Mouse (Mus musculus) spleen, adult 2 months (tissue): ENCODE data around the gene Scarf1.

ENCODE experiments used
- CTCF ChIP-seq: fragments of 200-500 bp; IDR thresholded peaks from 2 replicates; pipeline ENCODE4 v1.5.1; 2011; ENCODE audit warnings: mild to moderate bottlenecking, inconsistent platforms; ENCODE audit not compliant: insufficient read depth, insufficient read length, insufficient replicate concordance; ENCODE audit errors: extremely low read depth
- POLR2A ChIP-seq: fragments of 200-500 bp; IDR thresholded peaks from 2 replicates; pipeline ENCODE4 v1.6.1; 2011; ENCODE audit warnings: low read depth, low read length, inconsistent platforms

DNA sequence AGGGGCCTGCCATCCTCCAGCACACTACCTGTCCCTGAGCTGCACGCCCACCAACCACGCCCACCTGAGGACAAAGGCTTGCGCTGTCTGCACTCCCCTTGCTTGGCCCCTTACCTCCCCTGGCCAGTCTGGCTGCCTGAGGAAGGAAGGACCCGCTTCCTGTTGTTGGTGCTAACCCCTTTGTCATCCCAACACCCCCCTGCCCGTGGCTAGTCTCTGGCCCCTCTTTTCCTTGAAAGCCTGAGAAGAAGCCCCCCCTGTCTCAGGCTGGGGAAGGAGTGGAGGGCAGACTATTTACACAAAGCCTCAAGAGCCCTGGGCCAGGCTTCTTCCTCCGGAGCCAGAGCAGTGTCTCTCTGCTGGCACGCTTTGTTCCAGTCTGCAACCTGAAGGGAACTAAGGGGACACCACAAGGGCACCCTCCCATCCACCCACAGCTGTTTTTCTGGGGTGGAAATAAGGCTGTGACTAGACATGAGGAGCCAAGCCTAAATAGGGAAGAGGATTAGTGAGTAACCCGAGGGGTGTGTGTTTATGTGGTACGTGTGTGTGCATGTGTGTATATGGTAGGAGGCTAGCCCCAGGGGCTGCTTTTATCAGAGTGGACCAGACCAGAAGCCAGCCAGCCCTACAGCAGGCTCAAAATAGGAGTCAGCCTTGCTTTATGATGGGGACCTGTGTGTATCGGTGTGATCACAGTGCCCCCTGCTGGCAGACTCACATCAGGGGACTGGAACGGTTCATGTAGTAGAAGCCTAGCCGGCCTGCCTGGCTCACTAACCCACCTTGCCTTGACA is 59.7 kb downstream of the Scarf1 start:
- TF ChIP-seq POLR2A (no peak), CTCF (peak; percentile 90; the same call in 1 of the 2 replicates)
